Mouse (Mus musculus) stomach, postnatal 0 days (tissue): ENCODE data around the gene Neurod2. TPM values are rescaled to one million over a fixed set of nuclear protein-coding genes. Genes with fewer than 3 reads are reported as not detected.

Experiments
- ATAC-seq: fragments of 200-750 bp; cut with Nextera tagmentation; 2 replicates; pipeline ENCODE4 v1.8.0; 2017; ENCODE audit not compliant: low FRiP score, low TSS enrichment
- DNase-seq: peaks from one replicate; pipeline ENCODE4 v3.0.0-alpha.2; 2016; ENCODE audit warnings: low spot score
- H3K27ac ChIP-seq: fragments of 300-500 bp; sonication (generic); replicated peaks from 2 replicates; pipeline ENCODE4 v1.5.1; 2014; ENCODE audit warnings: mild to moderate bottlenecking, control low read depth
- H3K27me3 ChIP-seq: fragments of 300-500 bp; sonication (generic); 2 replicates; pipeline ENCODE4 v1.6.1; 2014; ENCODE audit warnings: low read length; ENCODE audit not compliant: control insufficient read depth, insufficient read depth
- H3K36me3 ChIP-seq: fragments of 300-500 bp; sonication (generic); 2 replicates; pipeline ENCODE4 v1.6.1; 2014; ENCODE audit warnings: low read length, mixed read lengths; ENCODE audit not compliant: control insufficient read depth, insufficient read depth
- H3K4me1 ChIP-seq: fragments of 300-500 bp; sonication (generic); replicated peaks from 2 replicates; pipeline ENCODE4 v1.6.1; 2014; ENCODE audit warnings: antibody characterized with exemption; ENCODE audit not compliant: control insufficient read depth, insufficient read depth
- H3K4me2 ChIP-seq: fragments of 300-500 bp; sonication (generic); replicated peaks from 2 replicates; pipeline ENCODE4 v1.6.1; 2014; ENCODE audit warnings: low read depth, mild to moderate bottlenecking, control low read depth, moderate library complexity
- H3K4me3 ChIP-seq: fragments of 300-500 bp; sonication (generic); 2 replicates; pipeline ENCODE4 v1.5.1; 2014; ENCODE audit warnings: low read depth, low read length, control low read depth
- H3K9ac ChIP-seq: fragments of 300-500 bp; sonication (generic); 2 replicates; pipeline ENCODE4 v1.6.1; 2014; ENCODE audit warnings: mild to moderate bottlenecking, low read length, control low read depth, mixed read lengths
- H3K9me3 ChIP-seq: fragments of 300-500 bp; sonication (generic); 2 replicates; pipeline ENCODE4 v1.6.1; 2016; ENCODE audit warnings: low read length; ENCODE audit not compliant: control insufficient read depth
- CTCF ChIP-seq: IDR thresholded peaks from 2 replicates; pipeline ENCODE4 v1.5.1; 2016; ENCODE audit warnings: antibody characterized with exemption, low read depth, mild to moderate bottlenecking, moderate library complexity
- EP300 ChIP-seq: optimal IDR thresholded peaks from 2 replicates; pipeline ENCODE3; 2016; ENCODE audit warnings: antibody characterized with exemption
- WGBS: fragments of 180-500 bp; shearing (Covaris S2); extraction: QIAGEN DNeasy Blood & Tissue Kit; methylation state at CpG from one replicate; pipeline ENCODE4 v1.1.7; 2014; 5-methylcytosine and 5-hydroxymethylcytosine counted together
- polyA plus RNA-seq: library from polyadenylated mRNA; unstranded; fragments of >200 nt; fragmentation: Nextera tagmentation; extraction: Ambion mirVana; gene quantifications from 2 replicates; pipeline ENCODE4 v1.2.1, GENCODE M21; 2015

The Neurod2 gene
- polyA plus RNA-seq, 1 experiment from 2014 or later: 0.02 TPM

DNA sequence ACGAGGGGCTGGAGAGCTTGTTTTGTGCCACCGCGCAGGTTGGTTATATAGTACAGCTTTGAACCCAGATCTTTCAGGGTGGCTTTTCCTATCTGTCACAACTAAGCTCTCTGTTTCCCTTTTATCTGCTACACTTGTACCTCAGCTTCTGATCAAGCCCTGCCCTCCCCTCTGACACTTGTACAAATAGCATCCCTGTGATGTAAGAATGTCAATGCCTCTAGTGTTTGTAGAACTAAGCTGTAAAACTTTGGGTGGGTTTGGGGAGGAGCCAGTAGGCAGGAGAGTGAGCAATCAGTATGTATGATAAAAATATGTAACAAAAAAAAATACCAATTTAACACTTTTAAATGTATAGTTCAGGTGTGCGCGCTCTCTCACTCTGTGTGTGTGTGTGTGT is 35.0 kb upstream of the Neurod2 start:
- Histone ChIP-seq H3K4me3 (no peak overlapping the region), H3K4me1 (0 out of 2 replicates have a peak, but pooled peaks cover 3% of the 10 kb centered on the region), H3K9ac (no peak overlapping the region), H3K4me2 (no peak overlapping the region), H3K36me3 (no peaks in the 10 kb centered on the region), H3K27ac (no peak overlapping the region), H3K9me3 (no peaks in the 10 kb centered on the region), H3K27me3 (no peaks in the 10 kb centered on the region)
- TF ChIP-seq CTCF (no peak), EP300 (no peak)
- DNase-seq (no peak), ATAC-seq (no peak)
- WGBS: 81% methylated on average over 5 of the region's 5 CpGs

DNA sequence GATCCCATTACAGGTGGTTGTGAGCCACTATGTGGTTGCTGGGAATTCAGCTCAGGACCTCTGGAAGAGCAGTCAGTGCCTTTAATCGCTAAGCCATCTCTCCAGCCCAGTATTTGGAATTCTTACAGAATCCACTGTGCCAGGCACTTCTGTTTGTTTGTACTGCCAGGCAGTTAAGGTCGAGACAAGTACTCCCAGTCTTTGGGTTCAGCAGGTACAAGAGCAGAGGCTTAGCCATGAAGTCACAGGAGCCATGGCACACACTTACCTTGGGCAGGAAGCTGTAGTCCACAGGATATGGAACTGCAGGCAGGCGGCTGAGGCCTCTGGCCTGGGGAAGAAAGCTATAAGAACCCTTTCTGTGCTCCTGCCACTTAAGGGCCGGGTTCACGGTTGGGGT is 34.4 kb upstream of the Neurod2 start:
- Histone ChIP-seq H3K36me3 (no peaks in the 10 kb centered on the region), H3K9me3 (no peaks in the 10 kb centered on the region), H3K4me2 (no peak overlapping the region), H3K4me1 (peaks cover 5% of the 10 kb centered on the region; the same call in 1 of the 2 replicates), H3K4me3 (no peak overlapping the region), H3K9ac (no peak overlapping the region), H3K27ac (no peak overlapping the region), H3K27me3 (no peaks in the 10 kb centered on the region)
- WGBS: 62% methylated on average over 5 of the region's 5 CpGs
- DNase-seq (no peak), ATAC-seq (no peak)
- TF ChIP-seq EP300 (no peak), CTCF (no peak)

DNA sequence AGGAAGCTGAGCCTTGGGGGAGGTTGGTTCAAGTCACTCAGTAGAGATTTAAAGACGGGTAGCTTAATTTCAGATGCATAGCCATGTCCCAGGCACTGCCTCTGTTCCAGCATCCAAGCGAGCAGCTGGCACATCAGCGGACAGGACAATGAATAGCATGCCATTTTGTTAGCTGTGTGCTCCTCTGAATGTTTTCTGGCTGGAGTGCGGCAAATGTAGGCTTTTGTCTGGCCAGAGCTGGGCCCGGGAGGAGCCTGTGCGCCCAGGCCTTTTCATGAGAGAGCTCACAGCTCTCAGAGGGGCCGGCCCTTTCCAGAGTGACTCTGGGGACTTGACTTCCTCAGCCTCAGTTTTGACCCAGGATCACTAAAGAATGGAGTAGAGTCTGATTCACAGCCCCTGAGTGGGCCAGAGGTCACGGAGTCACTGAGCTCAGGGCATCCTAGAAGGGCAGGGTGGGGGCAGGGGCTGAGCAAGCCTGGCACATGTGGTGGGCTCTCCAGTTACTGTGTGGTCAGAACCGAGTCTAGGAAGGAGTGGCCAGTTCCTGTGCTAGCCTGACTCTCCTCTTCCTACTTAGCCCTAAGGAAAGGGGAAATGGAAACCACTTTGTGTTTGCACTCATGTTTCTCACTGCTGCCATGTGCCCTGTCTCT is 31.5 kb upstream of the Neurod2 start:
- Histone ChIP-seq H3K9me3 (no peaks in the 10 kb centered on the region), H3K4me3 (no peak overlapping the region), H3K9ac (peak overlapping the region; percentile 4; the same call in 1 of the 2 replicates), H3K36me3 (no peaks in the 10 kb centered on the region), H3K4me1 (peaks cover 9% of the 10 kb centered on the region), H3K27me3 (no peaks in the 10 kb centered on the region), H3K4me2 (peak overlapping the region; percentile 3; the same call in 1 of the 2 replicates), H3K27ac (peak overlapping the region; percentile 41; the same call in 1 of the 2 replicates)
- DNase-seq: no peak
- ATAC-seq: no peak
- no peak for TF ChIP-seq CTCF
- no peak for TF ChIP-seq EP300
- 60% methylated on average over 9 of the region's 9 CpGs for WGBS

DNA sequence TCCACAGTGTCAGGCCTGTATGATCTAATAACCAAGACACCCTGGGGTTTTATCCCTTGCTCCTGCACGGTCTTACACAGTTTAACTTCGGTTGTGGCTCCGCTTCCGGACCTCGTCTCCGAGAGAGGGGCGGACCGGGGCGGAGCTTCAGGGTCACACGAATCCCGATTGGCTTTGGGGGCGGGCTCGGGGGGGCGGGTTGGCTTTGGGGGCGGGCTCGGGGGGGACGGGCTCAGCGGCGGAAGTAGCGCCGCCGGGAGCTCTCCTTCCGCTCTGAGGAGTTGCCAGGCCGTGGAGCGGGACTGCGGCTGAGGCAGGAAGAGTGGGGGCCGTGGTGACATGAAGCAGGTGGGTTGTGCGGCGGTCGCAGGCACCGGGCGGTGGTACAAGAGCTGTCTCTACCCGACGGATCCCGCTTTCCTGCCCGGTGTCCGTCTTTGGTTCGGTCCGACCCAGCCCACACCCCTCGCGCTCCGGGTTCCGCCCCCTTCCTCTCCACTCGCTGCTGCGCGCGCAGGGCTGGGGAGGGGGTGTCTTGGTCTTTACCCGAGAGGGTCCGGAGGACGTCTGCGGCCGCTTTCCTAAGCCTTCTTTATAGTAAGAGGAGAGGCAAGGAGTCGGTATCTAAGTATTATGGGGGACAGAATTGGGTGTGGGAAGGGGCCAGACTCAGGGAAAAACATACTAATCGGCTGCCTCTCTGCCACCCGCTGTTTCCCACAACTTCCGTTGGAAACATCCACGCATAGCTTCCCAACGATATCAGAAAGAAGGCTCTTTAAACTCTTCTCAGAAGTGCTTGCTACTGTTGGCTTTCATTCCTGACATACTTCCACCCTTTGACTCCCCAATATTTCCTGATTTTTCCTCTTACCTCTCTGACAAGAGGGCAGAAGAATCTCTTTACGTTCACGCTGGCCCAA is 29.0 kb upstream of the Neurod2 start, which contains the start of gene Stard3:
Stard3 (plus strand) TSS at position 208 of the 923 bp plus-strand sequence.
- H3K9ac ChIP-seq: peak within 1 kb of the TSS; percentile 71
- no peaks in the 10 kb centered on the region for H3K36me3 ChIP-seq
- peaks cover 9% of the 10 kb centered on the region for H3K4me1 ChIP-seq
- H3K4me2 ChIP-seq: peak within 1 kb of the TSS; percentile 72
- peak within 1 kb of the TSS; percentile 94 for H3K27ac ChIP-seq
- H3K4me3 ChIP-seq: peak within 1 kb of the TSS; percentile 70
- H3K9me3 ChIP-seq: no peaks in the 10 kb centered on the region
- WGBS: under 1% methylated on average over 50 of the region's 60 CpGs
- TF ChIP-seq EP300 (no peak), CTCF (no peak)
- ATAC-seq (peak; percentile 84), DNase-seq (peak; percentile 96)
- no peaks in the 10 kb centered on the region for H3K27me3 ChIP-seq

DNA sequence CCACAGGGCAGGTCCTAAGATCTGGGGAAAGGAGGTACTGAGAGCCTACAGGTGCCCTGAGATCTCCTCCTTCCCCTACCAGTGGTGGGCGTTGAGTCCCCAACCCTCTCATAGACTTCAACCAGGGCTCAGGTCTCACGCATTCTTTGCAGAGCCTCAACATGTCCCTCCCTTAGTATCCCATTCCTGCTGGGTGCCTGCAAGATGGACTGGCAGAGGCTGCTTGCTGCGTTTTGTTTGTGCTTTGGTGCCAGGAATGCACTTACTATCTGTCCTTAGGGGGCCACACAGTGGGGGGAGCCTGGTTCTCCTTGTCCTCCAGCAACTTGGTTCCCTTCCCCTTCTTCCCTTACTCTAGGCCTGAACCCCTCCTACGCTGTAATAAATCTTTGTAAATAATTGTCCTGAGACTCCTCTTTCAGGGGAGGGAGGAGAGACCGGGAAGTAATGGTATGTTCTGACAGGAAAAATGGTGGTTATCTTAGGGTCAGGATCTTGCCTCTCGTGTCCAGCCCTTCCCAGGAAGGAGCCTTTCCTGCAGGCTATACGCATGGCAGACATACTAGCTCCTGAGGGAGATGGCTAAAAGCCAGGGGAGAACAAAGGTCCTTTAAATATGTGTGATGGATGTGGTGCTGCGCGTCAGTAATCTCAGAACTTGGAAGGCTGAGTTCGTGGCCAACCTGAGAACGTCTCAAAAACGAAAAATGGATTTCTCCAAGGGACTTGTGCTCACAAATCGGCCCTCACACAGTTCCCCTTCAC is 28.1 kb upstream of the Neurod2 start:
- Histone ChIP-seq H3K36me3 (no peaks in the 10 kb centered on the region), H3K4me2 (peak overlapping the region; percentile 72), H3K9ac (peak overlapping the region; percentile 53), H3K4me1 (peaks cover 9% of the 10 kb centered on the region), H3K27ac (peak overlapping the region; percentile 94), H3K9me3 (no peaks in the 10 kb centered on the region), H3K27me3 (no peaks in the 10 kb centered on the region), H3K4me3 (peak overlapping the region; percentile 70)
- ATAC-seq (peak; percentile 41), DNase-seq (no peak)
- 4% methylated on average over 13 of the region's 13 CpGs for WGBS
- no peak for TF ChIP-seq EP300
- TF ChIP-seq CTCF: no peak
